Mouse (Mus musculus) lung, adult 2 months (tissue): Measurements from ENCODE around the gene Capn2.

Experiments
- CTCF ChIP-seq: fragments of 200-500 bp; IDR thresholded peaks from 2 replicates; pipeline ENCODE4 v1.5.1; 2011; ENCODE audit warnings: mild to moderate bottlenecking, low read length, control low read depth; ENCODE audit not compliant: insufficient read depth
- POLR2A ChIP-seq: fragments of 200-500 bp; IDR thresholded peaks from 2 replicates; pipeline ENCODE4 v1.6.1; 2011; ENCODE audit warnings: low read depth, mild to moderate bottlenecking, control low read depth, low read length, borderline replicate concordance; ENCODE audit errors: extremely low read depth

GRCm38 (mm10) chr1:182517677-182518011 is 236 bp upstream of the Capn2 start:
- no peak for TF ChIP-seq CTCF
- no peak for TF ChIP-seq POLR2A
